Mouse (Mus musculus): ENCODE measurements around the gene Med25.

- TF ChIP-seq CTCF (IDR thresholded peaks at IDR 0.05; ENCODE audit: low read depth) (no peak), EP300 (IDR thresholded peaks at IDR 0.05; ENCODE audit: low read depth) (no peak)
Measured at GRCm38 (mm10) chr7:44846804-44847203, 45.7 kb downstream of the Med25 start.

Data from liver, postnatal 0 days (tissue).